Mouse (Mus musculus) embryonic facial prominence, embryonic 10.5 days (tissue): ENCODE measurements at regions not wholly inside any gene's neighbourhood (a gene's known extent, or its start where the extent isn't known, plus 50 kb on each side); places are given as distances from the start of the nearest gene placed in this dataset.

Experiments used
- DNase-seq: peaks from one replicate; pipeline ENCODE4 v3.0.0-alpha.2; 2017; ENCODE audit warnings: low spot score
- H3K27ac ChIP-seq: fragments of 300-500 bp; sonication (generic); replicated peaks from 2 replicates; pipeline ENCODE4 v1.5.1; 2016; ENCODE audit warnings: mild to moderate bottlenecking
- H3K27me3 ChIP-seq: fragments of 300-500 bp; sonication (generic); replicated peaks from 2 replicates; pipeline ENCODE4 v1.6.1; 2016; ENCODE audit warnings: low read depth, mild to moderate bottlenecking; ENCODE audit not compliant: poor library complexity, severe bottlenecking
- H3K36me3 ChIP-seq: fragments of 300-500 bp; sonication (generic); replicated peaks from 2 replicates; pipeline ENCODE4 v1.6.1; 2016; ENCODE audit warnings: mild to moderate bottlenecking, moderate library complexity
- H3K4me1 ChIP-seq: fragments of 300-500 bp; sonication (generic); 2 replicates; pipeline ENCODE4 v1.6.1; 2016
- H3K4me3 ChIP-seq: fragments of 300-500 bp; sonication (generic); 2 replicates; pipeline ENCODE4 v1.5.1; 2016; ENCODE audit warnings: mild to moderate bottlenecking, moderate library complexity
- H3K9me3 ChIP-seq: fragments of 300-500 bp; sonication (generic); 2 replicates; pipeline ENCODE4 v1.6.1; 2016; ENCODE audit warnings: mild to moderate bottlenecking
- WGBS: fragments of 180-500 bp; shearing (Covaris S2); methylation state at CpG from one replicate; pipeline ENCODE4 v1.1.7; 2016; 5-methylcytosine and 5-hydroxymethylcytosine counted together

- H3K27me3 ChIP-seq = no peaks in the 10 kb centered on the region
- H3K36me3 ChIP-seq = no peaks in the 10 kb centered on the region
- WGBS = 90% methylated on average over 3 of the region's 3 CpGs
- no peak overlapping the region for H3K27ac ChIP-seq
- peaks cover 5% of the 10 kb centered on the region for H3K4me1 ChIP-seq
- no peaks in the 10 kb centered on the region for H3K9me3 ChIP-seq
- H3K4me3 ChIP-seq = no peak overlapping the region
- DNase-seq = no peak
Observed at GRCm38 (mm10) chr6:120614526-120614925, 51.6 kb upstream of the Cecr2 start.

GRCm38 (mm10) chr6:120612346-120612745 lies 53.8 kb upstream of the Cecr2 start:
- 80% methylated on average over 7 of the region's 7 CpGs for WGBS

GRCm38 (mm10) chr6:120609858-120610257 lies 56.3 kb upstream of the Cecr2 start:
- Histone ChIP-seq H3K4me1 (no peaks in the 10 kb centered on the region), H3K27ac (no peak overlapping the region), H3K9me3 (no peaks in the 10 kb centered on the region), H3K27me3 (0 out of 2 replicates have a peak, but pooled peaks cover 2% of the 10 kb centered on the region), H3K36me3 (no peaks in the 10 kb centered on the region), H3K4me3 (no peak overlapping the region)
- DNase-seq = no peak
- WGBS = 85% methylated on average over 4 of the region's 4 CpGs

More at GRCm38 (mm10) chr6:120612346-120612745, 53.8 kb upstream of the Cecr2 start:
- no peak overlapping the region for H3K27ac ChIP-seq
- no peaks in the 10 kb centered on the region for H3K4me1 ChIP-seq
- 0 out of 2 replicates have a peak, but pooled peaks cover under 1% of the 10 kb centered on the region for H3K27me3 ChIP-seq
- H3K36me3 ChIP-seq = no peaks in the 10 kb centered on the region
- DNase-seq = no peak
- H3K9me3 ChIP-seq = no peaks in the 10 kb centered on the region
- H3K4me3 ChIP-seq = no peak overlapping the region

- H3K9me3 ChIP-seq = no peaks in the 10 kb centered on the region
- no peak overlapping the region for H3K27ac ChIP-seq
- H3K36me3 ChIP-seq = no peaks in the 10 kb centered on the region
- DNase-seq = no peak
- 0 out of 2 replicates have a peak, but pooled peaks cover 2% of the 10 kb centered on the region for H3K27me3 ChIP-seq
- H3K4me3 ChIP-seq = no peak overlapping the region
- H3K4me1 ChIP-seq = peaks cover 10% of the 10 kb centered on the region; the same call in 1 of the 2 replicates
- 87% methylated on average over 2 of the region's 2 CpGs for WGBS
Observed at GRCm38 (mm10) chr6:120605471-120605870, 60.7 kb upstream of the Cecr2 start.

GRCm38 (mm10) chr6:120604020-120604958 lies 61.9 kb upstream of the Cecr2 start:
- DNase-seq = no peak
- WGBS = 50% methylated on average over 6 of the region's 6 CpGs
- 0 out of 2 replicates have a peak, but pooled peaks cover 2% of the 10 kb centered on the region for H3K27me3 ChIP-seq
- H3K27ac ChIP-seq = peak overlapping the region; percentile 35
- peaks cover 10% of the 10 kb centered on the region; the same call in 1 of the 2 replicates for H3K4me1 ChIP-seq
- H3K4me3 ChIP-seq = no peak overlapping the region
- no peaks in the 10 kb centered on the region for H3K9me3 ChIP-seq
- H3K36me3 ChIP-seq = no peaks in the 10 kb centered on the region

GRCm38 (mm10) chr6:120603454-120603853 lies 62.7 kb upstream of the Cecr2 start:
- Histone ChIP-seq H3K4me1 (peaks cover 10% of the 10 kb centered on the region; the same call in 1 of the 2 replicates), H3K27ac (no peak overlapping the region), H3K27me3 (0 out of 2 replicates have a peak, but pooled peaks cover 2% of the 10 kb centered on the region), H3K9me3 (no peaks in the 10 kb centered on the region), H3K4me3 (no peak overlapping the region), H3K36me3 (no peaks in the 10 kb centered on the region)
- DNase-seq = peak; percentile 47
- WGBS = 51% methylated on average over 2 of the region's 2 CpGs

DNA sequence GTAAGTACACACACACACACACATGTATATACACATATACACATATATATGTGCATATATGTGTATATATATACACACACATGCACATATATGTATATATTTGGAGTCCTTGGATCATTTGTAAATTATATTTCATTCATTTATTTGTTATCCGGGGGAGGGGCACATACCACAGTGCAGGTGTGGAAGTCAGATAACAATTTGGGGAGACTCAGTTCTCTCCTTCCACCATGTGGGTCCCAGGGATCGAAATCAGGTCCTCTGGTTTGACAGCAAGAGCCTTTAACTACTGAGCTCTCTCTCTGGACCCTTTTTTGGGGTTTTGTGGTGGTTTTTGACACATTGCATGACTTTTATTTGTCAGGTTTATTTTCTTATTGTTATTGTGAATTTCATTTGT lies 65.8 kb upstream of the Cecr2 start:
- 88% methylated on average over 2 of the region's 2 CpGs for WGBS
- H3K36me3 ChIP-seq = no peaks in the 10 kb centered on the region

DNA sequence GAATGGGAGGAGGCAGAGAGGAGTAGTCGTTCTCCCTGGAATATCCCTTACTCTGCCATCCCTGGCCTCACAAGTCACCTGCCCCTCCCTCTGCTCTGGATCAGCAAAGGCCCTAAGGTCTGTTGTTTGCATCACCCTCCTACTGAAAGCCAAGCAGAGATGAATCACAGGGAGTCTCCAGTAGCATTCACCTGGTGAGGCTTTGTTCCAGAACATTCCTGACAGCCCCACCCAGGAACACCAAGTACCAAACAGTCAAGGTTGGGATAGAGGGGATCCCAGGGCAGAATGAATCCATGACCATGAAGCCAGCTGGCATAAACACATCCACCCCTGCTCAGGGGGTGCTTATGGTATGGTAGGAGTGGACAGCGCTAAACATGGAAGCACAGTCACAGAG lies 67.4 kb upstream of the Hdhd5 start:
- H3K27ac ChIP-seq = no peak overlapping the region
- DNase-seq = no peak
- H3K27me3 ChIP-seq = no peaks in the 10 kb centered on the region
- WGBS = 72% methylated on average over 2 of the region's 2 CpGs
- H3K4me3 ChIP-seq = no peak overlapping the region
- no peaks in the 10 kb centered on the region for H3K9me3 ChIP-seq
- no peaks in the 10 kb centered on the region for H3K36me3 ChIP-seq
- peaks cover 8% of the 10 kb centered on the region for H3K4me1 ChIP-seq

More for the DNA sequence above, 65.8 kb upstream of the Cecr2 start:
- H3K4me1 ChIP-seq = peaks cover 18% of the 10 kb centered on the region
- H3K27me3 ChIP-seq = no peaks in the 10 kb centered on the region
- H3K27ac ChIP-seq = no peak overlapping the region
- DNase-seq = no peak
- no peak overlapping the region for H3K4me3 ChIP-seq
- no peaks in the 10 kb centered on the region for H3K9me3 ChIP-seq

DNA sequence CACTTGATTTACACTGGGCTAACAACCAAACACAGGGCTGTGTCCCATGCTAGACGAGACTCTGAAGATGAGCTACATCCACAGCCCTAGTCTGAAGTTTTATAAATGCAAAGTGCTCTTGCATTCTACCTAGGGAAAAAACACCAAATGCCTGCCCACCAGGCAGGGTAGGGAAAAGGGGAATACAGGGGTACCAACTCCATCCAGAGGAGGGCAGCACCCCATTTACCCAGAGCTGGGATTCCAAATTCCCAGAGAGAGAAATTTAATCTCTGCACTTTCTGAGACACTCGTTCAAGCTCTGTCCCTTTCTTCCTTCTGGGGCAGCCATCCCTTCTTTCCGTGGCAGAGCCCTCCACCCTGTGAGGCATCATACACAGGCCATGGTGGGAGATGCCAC lies 66.8 kb upstream of the Hdhd5 start:
- no peak overlapping the region for H3K4me3 ChIP-seq
- H3K36me3 ChIP-seq = no peaks in the 10 kb centered on the region
- 30% methylated on average over 3 of the region's 3 CpGs for WGBS
- H3K9me3 ChIP-seq = no peaks in the 10 kb centered on the region
- H3K4me1 ChIP-seq = peaks cover 11% of the 10 kb centered on the region
- no peak for DNase-seq
- H3K27ac ChIP-seq = no peak overlapping the region
- no peaks in the 10 kb centered on the region for H3K27me3 ChIP-seq

DNA sequence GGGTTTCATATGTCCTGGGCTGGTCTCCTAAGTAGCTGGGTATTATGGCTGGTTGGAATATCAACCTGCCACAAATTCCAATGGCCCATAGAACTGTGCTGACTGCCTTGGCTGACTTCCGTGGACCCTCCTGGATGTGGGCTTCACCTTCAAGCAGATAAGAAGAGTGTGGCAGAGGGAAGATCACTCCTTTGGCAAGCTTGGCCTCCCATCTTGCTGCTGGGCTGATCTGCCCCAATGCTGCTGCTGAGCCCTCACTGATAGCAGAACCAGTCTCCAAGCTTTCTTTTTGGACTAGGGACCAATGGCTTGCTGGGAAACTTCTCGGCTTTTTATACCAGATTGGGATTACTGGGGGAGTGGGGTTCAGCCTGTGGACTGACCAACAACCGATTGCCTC lies 65.6 kb upstream of the Hdhd5 start:
- H3K4me1 ChIP-seq = peaks cover 23% of the 10 kb centered on the region
- no peaks in the 10 kb centered on the region for H3K9me3 ChIP-seq
- WGBS = 81% methylated on average over 3 of the region's 3 CpGs
- no peak overlapping the region for H3K27ac ChIP-seq
- no peaks in the 10 kb centered on the region for H3K36me3 ChIP-seq
- H3K4me3 ChIP-seq = no peak overlapping the region
- no peaks in the 10 kb centered on the region for H3K27me3 ChIP-seq
- no peak for DNase-seq

GRCm38 (mm10) chr6:120594463-120594862 lies 63.3 kb upstream of the Hdhd5 start:
- DNase-seq = no peak
- no peaks in the 10 kb centered on the region for H3K9me3 ChIP-seq
- H3K4me1 ChIP-seq = peaks cover 26% of the 10 kb centered on the region
- no peak overlapping the region for H3K27ac ChIP-seq
- H3K36me3 ChIP-seq = no peaks in the 10 kb centered on the region
- no peaks in the 10 kb centered on the region for H3K27me3 ChIP-seq
- 91% methylated on average over 8 of the region's 8 CpGs for WGBS
- no peak overlapping the region for H3K4me3 ChIP-seq

DNA sequence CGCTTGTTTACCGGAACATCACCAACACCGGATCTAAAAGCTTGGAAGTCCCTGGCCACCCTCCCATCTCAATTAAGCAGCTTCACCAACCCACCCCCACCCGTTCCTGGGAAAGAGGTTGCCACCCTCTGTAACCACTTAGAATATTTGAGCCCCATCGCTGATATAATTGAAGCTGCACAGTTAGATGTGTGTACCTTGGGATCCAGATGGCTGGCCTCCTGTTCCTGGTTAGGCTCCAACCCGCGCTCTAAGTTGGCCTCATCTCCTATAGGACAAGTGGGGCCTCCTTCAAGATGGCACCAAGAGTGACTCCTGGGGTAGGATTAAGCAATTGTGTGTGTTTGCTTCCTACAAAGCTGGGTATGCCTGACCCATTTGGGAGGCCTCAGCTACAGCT lies 61.6 kb upstream of the Hdhd5 start:
- Histone ChIP-seq H3K27me3 (no peaks in the 10 kb centered on the region), H3K9me3 (no peaks in the 10 kb centered on the region), H3K4me3 (peak overlapping the region; percentile 39), H3K36me3 (no peaks in the 10 kb centered on the region), H3K27ac (peak overlapping the region; percentile 77), H3K4me1 (peaks cover 26% of the 10 kb centered on the region)
- no peak for DNase-seq
- WGBS = 23% methylated on average over 7 of the region's 7 CpGs
